Mouse (Mus musculus) MEL (cell line): ENCODE measurements around the gene Nop53. TPM values are rescaled to one million over a fixed set of nuclear protein-coding genes. Genes with fewer than 3 reads are reported as not detected.

ENCODE experiments used
- DNase-seq: peaks from one replicate; pipeline ENCODE4 v3.0.0; 2011; ENCODE audit warnings: low read depth, low spot score
- H3K27ac ChIP-seq: 2 replicates; pipeline ENCODE4 v1.5.1; 2012; ENCODE audit warnings: low read depth, mild to moderate bottlenecking, control low read depth, low read length, moderate library complexity; ENCODE audit not compliant: control insufficient read depth
- H3K27me3 ChIP-seq, 2 experiments: fragments of 150-350 bp in 1 of 2; sonication (generic) in 1 of 2; 2 replicates each; pipeline ENCODE4 v1.6.1; 2012; ENCODE audit warnings: low read length in 2 of 2, mild to moderate bottlenecking in 2 of 2, improper control_type of control experiment in 1 of 2, moderate library complexity in 1 of 2; ENCODE audit not compliant: insufficient read depth in 2 of 2, control insufficient read depth in 1 of 2
- H3K36me3 ChIP-seq, 2 experiments: 2 replicates each; pipeline ENCODE4 v1.6.1; 2012 to 2014; ENCODE audit warnings: low read length in 2 of 2, improper control_type of control experiment in 1 of 2, inconsistent platforms in 1 of 2, mild to moderate bottlenecking in 1 of 2; ENCODE audit not compliant: insufficient read depth in 2 of 2, control insufficient read depth in 1 of 2
- H3K4me1 ChIP-seq, 2 experiments: fragments of 150-350 bp in 1 of 2; sonication (generic) in 1 of 2; 2 replicates each; pipeline ENCODE4 v1.6.1; 2012; ENCODE audit warnings: low read length in 2 of 2, improper control_type of control experiment in 1 of 2, mild to moderate bottlenecking in 1 of 2; ENCODE audit not compliant: insufficient read depth in 2 of 2, control insufficient read depth in 1 of 2
- H3K4me3 ChIP-seq, 2 experiments: fragments of 150-350 bp in 1 of 2; sonication (generic) in 1 of 2; 2 replicates each; pipeline ENCODE4 v1.5.1; 2012; ENCODE audit warnings: low read depth in 2 of 2, low read length in 2 of 2, mild to moderate bottlenecking in 2 of 2, moderate library complexity in 2 of 2, control low read depth in 1 of 2, improper control_type of control experiment in 1 of 2; ENCODE audit not compliant: control insufficient read depth in 1 of 2, insufficient read depth in 1 of 2
- H3K79me2 ChIP-seq: 2 replicates; pipeline ENCODE4 v1.6.1; 2012; ENCODE audit warnings: mild to moderate bottlenecking, low read length, moderate library complexity; ENCODE audit not compliant: control insufficient read depth, poor library complexity, insufficient read depth
- H3K9ac ChIP-seq: 2 replicates; pipeline ENCODE4 v1.6.1; 2012; ENCODE audit warnings: low read depth, mild to moderate bottlenecking, control low read depth, low read length, moderate library complexity; ENCODE audit not compliant: control insufficient read depth, poor library complexity, severe bottlenecking
- H3K9me3 ChIP-seq: fragments of 150-350 bp; sonication (generic); replicated peaks from 2 replicates; pipeline ENCODE4 v1.6.1; 2012; ENCODE audit warnings: mild to moderate bottlenecking, low read length, improper control_type of control experiment, moderate library complexity; ENCODE audit not compliant: insufficient read depth
- BHLHE40 ChIP-seq: IDR thresholded peaks from 2 replicates; pipeline ENCODE4 v1.6.1; 2012; ENCODE audit warnings: low read depth, mild to moderate bottlenecking, inconsistent platforms, low read length, improper control_type of control experiment, borderline replicate concordance
- CHD1 ChIP-seq: IDR thresholded peaks from 2 replicates; pipeline ENCODE4 v1.6.1; 2012; ENCODE audit warnings: low read depth, mild to moderate bottlenecking, inconsistent platforms, low read length, improper control_type of control experiment
- CHD2 ChIP-seq: IDR thresholded peaks from 2 replicates; pipeline ENCODE4 v1.6.1; 2011; ENCODE audit warnings: low read length, improper control_type of control experiment
- CTCF ChIP-seq, 3 experiments: IDR thresholded peaks in 2 of 3; conservative IDR thresholded peaks in 1 of 3; 2 replicates each; pipeline ENCODE4 v1.5.1; 2011 to 2012; ENCODE audit warnings: low read length in 3 of 3, low read depth in 2 of 3, mild to moderate bottlenecking in 2 of 3, improper control_type of control experiment in 1 of 3, inconsistent platforms in 1 of 3, mixed read lengths in 1 of 3, moderate library complexity in 1 of 3; ENCODE audit not compliant: control insufficient read depth in 1 of 3, insufficient read depth in 1 of 3, poor library complexity in 1 of 3, severe bottlenecking in 1 of 3
- EP300 ChIP-seq, 2 experiments: IDR thresholded peaks; 2 replicates each; pipeline ENCODE4 v1.6.1; 2011; ENCODE audit warnings: improper control_type of control experiment in 2 of 2, low read length in 2 of 2, low read depth in 1 of 2, mild to moderate bottlenecking in 1 of 2
- ETS1 ChIP-seq: IDR thresholded peaks from 2 replicates; pipeline ENCODE4 v1.6.1; 2012; ENCODE audit warnings: low read depth, mild to moderate bottlenecking, inconsistent platforms, low read length, improper control_type of control experiment, moderate library complexity
- GATA1 ChIP-seq: IDR thresholded peaks from 2 replicates; pipeline ENCODE4 v1.6.1; 2011; ENCODE audit warnings: low read depth, low read length, improper control_type of control experiment
- JUND ChIP-seq: IDR thresholded peaks from 2 replicates; pipeline ENCODE4 v1.6.1; 2011; ENCODE audit warnings: low read depth, mild to moderate bottlenecking, improper control_type of control experiment, low read length
- MEF2A ChIP-seq: IDR thresholded peaks from 2 replicates; pipeline ENCODE4 v1.6.1; 2014; ENCODE audit warnings: low read depth, mild to moderate bottlenecking, inconsistent platforms, low read length, improper control_type of control experiment; ENCODE audit not compliant: poor library complexity, insufficient replicate concordance, severe bottlenecking; ENCODE audit errors: extremely low read depth
- MYB ChIP-seq: IDR thresholded peaks from 2 replicates; pipeline ENCODE4 v1.6.1; 2011; ENCODE audit warnings: mild to moderate bottlenecking, low read depth, low read length, improper control_type of control experiment
- MYC ChIP-seq: IDR thresholded peaks from 2 replicates; pipeline ENCODE4 v1.6.1; 2011; ENCODE audit warnings: low read depth, mild to moderate bottlenecking, low read length, improper control_type of control experiment, moderate library complexity
- NELFE ChIP-seq: IDR thresholded peaks from 2 replicates; pipeline ENCODE4 v1.6.1; 2011; ENCODE audit warnings: low read depth, low read length, improper control_type of control experiment
- RCOR1 ChIP-seq: IDR thresholded peaks from 2 replicates; pipeline ENCODE4 v1.6.1; 2012; ENCODE audit warnings: low read depth, mild to moderate bottlenecking, inconsistent platforms, low read length, improper control_type of control experiment
- SIN3A ChIP-seq: IDR thresholded peaks from 2 replicates; pipeline ENCODE4 v1.6.1; 2012; ENCODE audit warnings: low read length, improper control_type of control experiment, inconsistent platforms
- SMC3 ChIP-seq: IDR thresholded peaks from 2 replicates; pipeline ENCODE4 v1.6.1; 2011; ENCODE audit warnings: low read depth, low read length, improper control_type of control experiment
- TAL1 ChIP-seq: IDR thresholded peaks from 2 replicates; pipeline ENCODE4 v1.6.1; 2012; ENCODE audit warnings: mild to moderate bottlenecking, inconsistent platforms, low read length, moderate library complexity, mixed read lengths
- TBP ChIP-seq: IDR thresholded peaks from 2 replicates; pipeline ENCODE4 v1.8.0; 2011; ENCODE audit warnings: low read depth, low read length, improper control_type of control experiment
- TCF12 ChIP-seq: IDR thresholded peaks from 2 replicates; pipeline ENCODE4 v1.6.1; 2014; ENCODE audit warnings: low read depth, mild to moderate bottlenecking, inconsistent platforms, low read length, improper control_type of control experiment, moderate library complexity
- UBTF ChIP-seq: IDR thresholded peaks from 2 replicates; pipeline ENCODE4 v1.6.1; 2012; ENCODE audit warnings: low read depth, mild to moderate bottlenecking, inconsistent platforms, low read length, improper control_type of control experiment, moderate library complexity, borderline replicate concordance; ENCODE audit not compliant: insufficient read depth
- USF1 ChIP-seq: IDR thresholded peaks from 2 replicates; pipeline ENCODE4 v1.6.1; 2014; ENCODE audit warnings: low read depth, mild to moderate bottlenecking, inconsistent platforms, low read length, improper control_type of control experiment, moderate library complexity
- USF2 ChIP-seq, 2 experiments: IDR thresholded peaks; 2 replicates each; pipeline ENCODE4 v1.6.1; 2011 to 2012; ENCODE audit warnings: improper control_type of control experiment in 2 of 2, low read length in 2 of 2, borderline replicate concordance in 1 of 2, inconsistent platforms in 1 of 2, low read depth in 1 of 2, mild to moderate bottlenecking in 1 of 2; ENCODE audit not compliant: insufficient read depth in 1 of 2
- ZC3H11A ChIP-seq: IDR thresholded peaks from 2 replicates; pipeline ENCODE4 v1.6.1; 2012; ENCODE audit warnings: low read depth, mild to moderate bottlenecking, inconsistent platforms, low read length, improper control_type of control experiment
- ZKSCAN1 ChIP-seq: IDR thresholded peaks from 2 replicates; pipeline ENCODE4 v1.6.1; 2012; ENCODE audit warnings: low read depth, mild to moderate bottlenecking, inconsistent platforms, low read length, improper control_type of control experiment, moderate library complexity
- ZMIZ1 ChIP-seq: IDR thresholded peaks from 2 replicates; pipeline ENCODE4 v1.6.1; 2012; ENCODE audit warnings: low read depth, mild to moderate bottlenecking, inconsistent platforms, low read length, improper control_type of control experiment, moderate library complexity
- polyA plus RNA-seq, 2 experiments: library from polyadenylated mRNA; stranded (reverse) in 1 of 2; unstranded in 1 of 2; fragments of >175 nt in 1 of 2; fragments of >200 nt in 1 of 2; gene quantifications; 2 replicates each; pipeline versions ENCODE4 v1.2.1 to v1.2.4; 2012; ENCODE audit warnings: low replicate concordance in 2 of 2, low read depth in 1 of 2; ENCODE audit not compliant: insufficient read length in 2 of 2, insufficient read depth in 1 of 2, missing spikeins in 1 of 2
- total RNA-seq: library from RNA; depleted of rRNA; stranded (reverse); fragments of 300-350 nt; gene quantifications from 2 replicates; pipeline ENCODE4 v1.2.3, GENCODE M21; 2012

The Nop53 gene
- total and polyA plus RNA-seq, 3 experiments = 359 to 482 TPM; not detected in 1

- TF ChIP-seq TBP = no peak
- TF ChIP-seq SMC3 = peak; percentile 87
- no peak for TF ChIP-seq ZKSCAN1
- TF ChIP-seq SIN3A = peak; percentile 57
- TF ChIP-seq EP300 (IDR thresholded peaks at IDR 0.05; ENCODE audit: low read depth in 1 of 2, low read length in 2 of 2) = no peak
- no peak for TF ChIP-seq MYB
- TF ChIP-seq MYC = 0 out of 2 replicates have a peak, but pooled peaks have one; percentile 50
- peak; percentile 79 for TF ChIP-seq ZC3H11A
- no peak for TF ChIP-seq USF1
- no peak for TF ChIP-seq CHD1
- TF ChIP-seq ZMIZ1 = no peak
- TF ChIP-seq TAL1 = no peak
- no peak for TF ChIP-seq UBTF
- no peak for TF ChIP-seq RCOR1
- peak; percentile 84 to 98 (median 93) for TF ChIP-seq CTCF (IDR thresholded peaks at IDR 0.05 in 2 of 3, conservative IDR thresholded peaks at IDR 0.05 in 1 of 3; ENCODE audit: control insufficient read depth in 1 of 3, insufficient read depth in 1 of 3, low read depth in 2 of 3, low read length in 3 of 3, poor library complexity in 1 of 3, severe bottlenecking in 1 of 3)
- peak; percentile 31; the same call in 1 of the 2 replicates for TF ChIP-seq TCF12
- TF ChIP-seq JUND = no peak
- TF ChIP-seq ETS1 = no peak
- no peak for TF ChIP-seq MEF2A
- TF ChIP-seq BHLHE40 = 0 out of 2 replicates have a peak, but pooled peaks have one; percentile 10
- TF ChIP-seq GATA1 = no peak
- TF ChIP-seq NELFE = no peak; the same call in 1 of the 2 replicates
Measured at GRCm38 (mm10) chr7:15967312-15967711, 21.4 kb upstream of the Nop53 start, which contains the start of gene Ehd2 (continued).

- H3K4me3 ChIP-seq = no peak overlapping the region
- peaks cover 0 to 10% of the 10 kb centered on the region in 2 experiments; a peak in 2 of 4 replicates for H3K36me3 ChIP-seq
- no peaks in the 10 kb centered on the region for H3K9me3 ChIP-seq
- H3K27me3 ChIP-seq = no peaks in the 10 kb centered on the region
- no peak overlapping the region for H3K27ac ChIP-seq
- DNase-seq = no peak
- H3K4me1 ChIP-seq = peaks cover 6 to 17% of the 10 kb centered on the region in 2 experiments
- TF ChIP-seq ETS1 (no peak), CHD2 (no peak), RCOR1 (no peak), USF2 (IDR thresholded peaks at IDR 0.05; ENCODE audit: borderline replicate concordance in 1 of 2, insufficient read depth in 1 of 2, low read depth in 1 of 2, low read length in 2 of 2) (no peak), TBP (no peak)
- TF ChIP-seq, all 39 proteins: peak for 0
- H3K79me2 ChIP-seq = no peaks in the 10 kb centered on the region
- no peak overlapping the region for H3K9ac ChIP-seq
Measured at GRCm38 (mm10) chr7:15966489-15966888, 20.6 kb upstream of the Nop53 start.
